Mouse (Mus musculus) gastrocnemius, adult 8-10 months (tissue): ENCODE results near the gene Jph4. TPM values are rescaled to one million over a fixed set of nuclear protein-coding genes. Genes with fewer than 3 reads are reported as not detected.

ENCODE experiments used
- DNase-seq, 2 experiments: peaks; one replicate each; pipeline ENCODE4 v3.0.0; 2022; ENCODE audit warnings: low spot score in 2 of 2
- total RNA-seq, 4 experiments: library from RNA; stranded (reverse); gene quantifications; 2 replicates each; pipeline ENCODE4 v1.2.4; 2022

Jph4 gene
- total RNA-seq, 4 experiments from 2014 or later, result 0.08 to 0.19 TPM; not detected in 2

DNA sequence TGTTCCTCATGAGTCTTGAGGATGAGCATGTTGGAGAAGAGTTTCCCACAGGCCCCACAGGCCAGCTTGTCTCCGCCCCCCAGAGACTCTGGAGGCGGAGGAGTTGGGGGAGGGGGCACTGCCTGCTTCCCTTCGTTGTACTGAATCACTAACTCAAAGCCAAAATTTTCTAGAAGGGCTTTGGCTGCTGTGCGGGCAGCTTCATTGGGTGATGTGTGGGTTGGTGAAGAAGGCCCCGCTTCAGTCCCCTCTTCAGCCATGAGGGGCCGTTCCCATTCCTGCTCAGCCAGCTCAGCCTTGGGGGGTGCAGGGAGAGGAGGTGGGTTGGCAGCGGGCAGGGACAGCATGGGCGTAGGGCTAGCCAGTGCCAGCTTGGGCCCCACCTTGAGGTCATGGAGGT lies 50.7 kb downstream of the Jph4 start:
- no peak for DNase-seq

- DNase-seq, result no peak
These were observed 51.3 kb downstream of the Jph4 start for GRCm38 (mm10) chr14:55065391-55065790.

DNA sequence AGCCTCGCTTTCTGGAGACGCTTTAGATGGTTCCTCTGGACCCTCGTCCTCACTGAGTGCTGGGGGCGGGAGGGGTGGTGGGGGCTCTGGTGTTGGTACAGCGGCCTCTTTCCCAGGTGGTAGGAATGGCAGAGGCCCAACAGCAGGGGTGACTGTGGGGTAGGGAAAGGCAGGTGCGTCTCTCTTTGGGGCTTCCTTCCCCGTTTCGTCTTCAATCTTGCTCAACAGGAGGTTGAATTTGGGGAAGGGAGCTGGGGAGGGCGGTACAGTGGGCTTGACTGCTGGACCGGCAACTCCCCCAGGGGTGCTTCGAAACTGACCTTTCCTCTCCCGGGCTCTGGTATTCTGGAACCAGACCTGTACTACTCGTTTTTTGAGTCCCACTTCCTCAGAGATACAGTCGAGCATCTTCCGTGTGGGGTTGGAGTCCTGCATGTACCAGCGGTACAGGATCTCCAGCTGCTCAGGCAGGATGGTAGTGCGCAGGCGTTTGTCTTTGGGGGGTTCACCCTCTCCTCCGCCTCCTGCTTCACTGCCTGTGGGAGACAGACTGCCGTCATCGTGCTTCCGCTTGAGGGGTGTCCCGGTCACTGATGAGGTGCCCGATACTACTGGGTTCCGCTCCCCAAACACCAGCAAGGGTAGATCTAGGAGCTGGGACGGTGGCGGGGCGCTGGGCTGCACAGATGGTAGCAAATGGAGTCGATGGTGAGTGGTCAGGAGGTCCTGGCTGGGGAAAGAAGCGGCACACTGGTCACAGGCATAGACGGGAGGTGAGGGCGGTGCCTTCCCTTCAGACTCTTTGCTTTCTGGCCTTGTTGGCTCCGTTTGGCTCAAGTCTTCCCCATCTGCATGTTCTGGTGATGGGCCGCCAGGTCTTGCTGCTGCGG lies 52.0 kb downstream of the Jph4 start:
- no peak for DNase-seq

DNA sequence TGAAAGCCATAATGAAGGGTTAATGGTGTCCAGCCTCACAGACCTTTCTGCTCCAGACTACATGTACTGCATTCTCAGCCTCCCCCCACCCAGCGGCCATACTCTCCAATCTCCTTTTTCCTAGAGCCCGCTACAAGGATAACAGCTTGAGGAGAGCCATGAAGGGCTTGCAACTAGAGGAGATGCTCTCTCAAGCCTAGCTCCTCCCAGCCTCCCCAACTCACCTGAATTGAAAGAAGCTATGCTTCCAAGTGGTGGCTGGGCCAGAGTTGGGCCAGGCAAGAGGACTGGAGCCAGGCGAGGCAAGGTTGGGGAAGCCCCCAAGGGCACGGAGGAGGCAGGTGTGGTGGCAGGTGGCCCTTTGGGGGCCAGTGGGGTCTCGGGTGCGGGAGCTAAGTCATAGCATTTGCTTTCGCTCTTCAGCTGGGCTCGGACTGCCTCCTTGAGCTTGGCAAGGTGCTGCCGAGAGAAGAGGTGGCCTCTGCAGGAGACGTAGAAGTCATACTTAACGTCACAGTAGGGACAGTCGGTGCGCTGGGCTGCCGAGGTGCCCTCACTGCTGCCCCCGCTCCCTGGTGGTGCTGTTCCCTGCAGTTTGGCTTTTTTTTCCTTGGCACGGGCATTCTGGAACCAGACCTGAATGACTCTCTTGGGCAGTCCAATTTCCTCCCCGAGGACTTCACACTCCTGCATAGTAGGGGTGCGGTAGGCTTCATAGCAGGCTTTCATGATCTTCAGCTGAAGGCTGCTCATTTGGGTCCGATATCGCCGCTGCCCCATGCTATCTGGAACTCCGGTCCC lies 53.0 kb downstream of the Jph4 start:
- no peak for DNase-seq

- DNase-seq, result no peak
These were observed 53.6 kb downstream of the Jph4 start for GRCm38 (mm10) chr14:55063117-55063516.

- no peak for DNase-seq
These were observed 54.1 kb downstream of the Jph4 start for GRCm38 (mm10) chr14:55062626-55063025.

GRCm38 (mm10) chr14:55061845-55062244 lies 54.9 kb downstream of the Jph4 start:
- DNase-seq, result no peak

DNA sequence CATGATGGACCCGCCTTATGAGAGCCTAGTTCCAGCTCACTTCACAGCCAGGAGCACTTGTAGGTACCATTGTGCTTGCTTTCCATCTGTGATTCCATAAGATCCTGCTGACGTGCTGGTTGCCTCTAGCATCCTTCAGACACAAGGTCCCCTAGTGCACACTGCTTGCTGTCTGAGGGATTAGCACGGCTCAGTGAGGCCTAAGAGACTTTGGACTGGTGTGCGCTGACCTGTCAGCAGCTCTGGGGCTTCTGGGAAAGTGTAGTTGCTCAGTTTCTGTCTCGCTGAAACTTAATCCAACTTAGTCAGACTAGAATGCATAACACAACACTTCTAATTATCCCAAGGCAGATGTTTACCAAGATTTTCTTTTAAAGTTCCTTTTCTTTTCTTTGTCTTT lies 56.8 kb downstream of the Jph4 start:
- DNase-seq, result no peak

DNA sequence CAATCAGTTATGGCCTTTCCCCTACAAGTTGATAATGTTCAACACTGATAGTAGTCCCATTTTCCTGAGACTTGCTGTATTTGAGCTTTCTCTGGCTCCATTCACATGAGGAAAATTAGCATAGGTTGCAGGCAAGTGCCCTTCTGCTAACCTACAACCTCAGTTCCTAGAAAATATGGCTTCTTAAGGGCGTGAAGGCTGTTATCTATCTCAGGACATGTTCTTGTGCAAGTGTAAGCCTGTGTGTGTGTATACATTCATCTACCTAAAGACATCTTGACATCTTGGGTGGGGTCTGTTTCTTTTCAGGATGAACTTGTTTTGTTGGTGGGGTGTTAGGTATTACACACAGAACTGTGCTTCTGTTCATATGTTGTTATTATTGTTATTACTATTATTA lies 57.7 kb downstream of the Jph4 start:
- no peak for DNase-seq

Other genes with a start within 250 kb of the Jph4 start
- 1 to 10 TPM; 3.3 to 7.6 (median 5.2) TPM for gene Homez, start 246.0 kb downstream of the Jph4 start, total RNA-seq
- 1 to 10 TPM; 3.6 to 5.3 (median 4.0) TPM for gene Ppp1r3e, start 239.4 kb downstream of the Jph4 start, total RNA-seq
- 10 to 100 TPM; 23.8 to 31.4 (median 26.8) TPM for gene Bcl2l2, start 233.6 kb downstream of the Jph4 start, total RNA-seq
- 1 to 10 TPM in 3 of 4 experiments, under 1 TPM in 1; 0.83 to 7.4 (median 3.1) TPM for gene Gm20521, start 233.5 kb downstream of the Jph4 start, total RNA-seq
- gene Pabpn1, start 224.4 kb downstream of the Jph4 start, total RNA-seq, result 10 to 100 TPM; 44.2 to 55.9 (median 50.0) TPM
- gene Slc22a17, start 203.8 kb downstream of the Jph4 start, total RNA-seq, result 1 to 10 TPM in 3 of 4 experiments, under 1 TPM in 1; 0.68 to 1.4 (median 1.2) TPM
- gene Efs, start 190.8 kb downstream of the Jph4 start, total RNA-seq, result 1 to 10 TPM in 1 of 4 experiments, under 1 TPM in 3; 0.48 to 1.1 (median 0.86) TPM
- not detected for gene Il25, start 184.2 kb downstream of the Jph4 start, total RNA-seq
- not detected for gene Cmtm5, start 180.7 kb downstream of the Jph4 start, total RNA-seq
- gene Myh6, start 150.0 kb downstream of the Jph4 start, total RNA-seq, result 100 to 1,000 TPM; 106 to 159 (median 128) TPM
- gene Gm17428, start 140.0 kb downstream of the Jph4 start, total RNA-seq, result not detected
- gene Myh7, start 122.3 kb downstream of the Jph4 start, total RNA-seq, result 100 to 1,000 TPM; 508 to 760 (median 618) TPM
- 10 to 100 TPM; 18.5 to 19.7 (median 19.1) TPM for gene Ngdn, start 101.5 kb downstream of the Jph4 start, total RNA-seq
- gene Zfhx2, start 24.6 kb downstream of the Jph4 start, total RNA-seq, result 1 to 10 TPM; 4.9 to 6.2 (median 5.6) TPM
- 10 to 100 TPM; 13.4 to 15.6 (median 14.9) TPM for gene Thtpa, start 22.2 kb downstream of the Jph4 start, total RNA-seq
- gene Ap1g2, start 10.3 kb downstream of the Jph4 start, total RNA-seq, result 1 to 10 TPM; 2.2 to 3.9 (median 3.6) TPM
- gene Dhrs2, start 105.1 kb upstream of the Jph4 start, total RNA-seq, result not detected